Mouse (Mus musculus) MEL (cell line): Measurements from ENCODE around the gene Tanc1. TPM values are rescaled to one million over a fixed set of nuclear protein-coding genes. Genes with fewer than 3 reads are reported as not detected.

Experiments
- DNase-seq: peaks from one replicate; pipeline ENCODE4 v3.0.0; 2011; ENCODE audit warnings: low read depth, low spot score
- H3K27ac ChIP-seq: 2 replicates; pipeline ENCODE4 v1.5.1; 2012; ENCODE audit warnings: low read depth, mild to moderate bottlenecking, control low read depth, low read length, moderate library complexity; ENCODE audit not compliant: control insufficient read depth
- H3K27me3 ChIP-seq, 2 experiments: fragments of 150-350 bp in 1 of 2; sonication (generic) in 1 of 2; 2 replicates each; pipeline ENCODE4 v1.6.1; 2012; ENCODE audit warnings: low read length in 2 of 2, mild to moderate bottlenecking in 2 of 2, improper control_type of control experiment in 1 of 2, moderate library complexity in 1 of 2; ENCODE audit not compliant: insufficient read depth in 2 of 2, control insufficient read depth in 1 of 2
- H3K36me3 ChIP-seq, 2 experiments: 2 replicates each; pipeline ENCODE4 v1.6.1; 2012 to 2014; ENCODE audit warnings: low read length in 2 of 2, improper control_type of control experiment in 1 of 2, inconsistent platforms in 1 of 2, mild to moderate bottlenecking in 1 of 2; ENCODE audit not compliant: insufficient read depth in 2 of 2, control insufficient read depth in 1 of 2
- H3K4me1 ChIP-seq, 2 experiments: fragments of 150-350 bp in 1 of 2; sonication (generic) in 1 of 2; 2 replicates each; pipeline ENCODE4 v1.6.1; 2012; ENCODE audit warnings: low read length in 2 of 2, improper control_type of control experiment in 1 of 2, mild to moderate bottlenecking in 1 of 2; ENCODE audit not compliant: insufficient read depth in 2 of 2, control insufficient read depth in 1 of 2
- H3K4me3 ChIP-seq, 2 experiments: fragments of 150-350 bp in 1 of 2; sonication (generic) in 1 of 2; 2 replicates each; pipeline ENCODE4 v1.5.1; 2012; ENCODE audit warnings: low read depth in 2 of 2, low read length in 2 of 2, mild to moderate bottlenecking in 2 of 2, moderate library complexity in 2 of 2, control low read depth in 1 of 2, improper control_type of control experiment in 1 of 2; ENCODE audit not compliant: control insufficient read depth in 1 of 2, insufficient read depth in 1 of 2
- H3K79me2 ChIP-seq: 2 replicates; pipeline ENCODE4 v1.6.1; 2012; ENCODE audit warnings: mild to moderate bottlenecking, low read length, moderate library complexity; ENCODE audit not compliant: control insufficient read depth, poor library complexity, insufficient read depth
- H3K9ac ChIP-seq: 2 replicates; pipeline ENCODE4 v1.6.1; 2012; ENCODE audit warnings: low read depth, mild to moderate bottlenecking, control low read depth, low read length, moderate library complexity; ENCODE audit not compliant: control insufficient read depth, poor library complexity, severe bottlenecking
- H3K9me3 ChIP-seq: fragments of 150-350 bp; sonication (generic); replicated peaks from 2 replicates; pipeline ENCODE4 v1.6.1; 2012; ENCODE audit warnings: mild to moderate bottlenecking, low read length, improper control_type of control experiment, moderate library complexity; ENCODE audit not compliant: insufficient read depth
- CHD2 ChIP-seq: IDR thresholded peaks from 2 replicates; pipeline ENCODE4 v1.6.1; 2011; ENCODE audit warnings: low read length, improper control_type of control experiment
- ELF1 ChIP-seq: IDR thresholded peaks from 2 replicates; pipeline ENCODE4 v1.6.1; 2014; ENCODE audit warnings: low read depth, mild to moderate bottlenecking, inconsistent platforms, low read length, improper control_type of control experiment, moderate library complexity
- EP300 ChIP-seq, 2 experiments: IDR thresholded peaks; 2 replicates each; pipeline ENCODE4 v1.6.1; 2011; ENCODE audit warnings: improper control_type of control experiment in 2 of 2, low read length in 2 of 2, low read depth in 1 of 2, mild to moderate bottlenecking in 1 of 2
- ETS1 ChIP-seq: IDR thresholded peaks from 2 replicates; pipeline ENCODE4 v1.6.1; 2012; ENCODE audit warnings: low read depth, mild to moderate bottlenecking, inconsistent platforms, low read length, improper control_type of control experiment, moderate library complexity
- GABPA ChIP-seq: IDR thresholded peaks from 2 replicates; pipeline ENCODE4 v1.6.1; 2012; ENCODE audit warnings: low read depth, mild to moderate bottlenecking, inconsistent platforms, low read length, improper control_type of control experiment, moderate library complexity
- HCFC1 ChIP-seq: IDR thresholded peaks from 2 replicates; pipeline ENCODE4 v1.6.1; 2012; ENCODE audit warnings: low read depth, mild to moderate bottlenecking, inconsistent platforms, low read length, improper control_type of control experiment, moderate library complexity
- MAX ChIP-seq: IDR thresholded peaks from 2 replicates; pipeline ENCODE4 v1.6.1; 2011; ENCODE audit warnings: low read length, improper control_type of control experiment
- MEF2A ChIP-seq: IDR thresholded peaks from 2 replicates; pipeline ENCODE4 v1.6.1; 2014; ENCODE audit warnings: low read depth, mild to moderate bottlenecking, inconsistent platforms, low read length, improper control_type of control experiment; ENCODE audit not compliant: poor library complexity, insufficient replicate concordance, severe bottlenecking; ENCODE audit errors: extremely low read depth
- MYB ChIP-seq: IDR thresholded peaks from 2 replicates; pipeline ENCODE4 v1.6.1; 2011; ENCODE audit warnings: mild to moderate bottlenecking, low read depth, low read length, improper control_type of control experiment
- MYC ChIP-seq: IDR thresholded peaks from 2 replicates; pipeline ENCODE4 v1.6.1; 2011; ENCODE audit warnings: low read depth, mild to moderate bottlenecking, low read length, improper control_type of control experiment, moderate library complexity
- NELFE ChIP-seq: IDR thresholded peaks from 2 replicates; pipeline ENCODE4 v1.6.1; 2011; ENCODE audit warnings: low read depth, low read length, improper control_type of control experiment
- NRF1 ChIP-seq: IDR thresholded peaks from 2 replicates; pipeline ENCODE4 v1.6.1; 2014; ENCODE audit warnings: low read depth, mild to moderate bottlenecking, inconsistent platforms, low read length, improper control_type of control experiment, moderate library complexity; ENCODE audit not compliant: poor library complexity, insufficient read depth, severe bottlenecking
- POLR2A ChIP-seq, 2 experiments: IDR thresholded peaks; 2 replicates each; pipeline ENCODE4 v1.6.1; 2011 to 2012; ENCODE audit warnings: low read length in 2 of 2, mild to moderate bottlenecking in 2 of 2, control low read depth in 1 of 2, improper control_type of control experiment in 1 of 2, low read depth in 1 of 2, moderate library complexity in 1 of 2; ENCODE audit not compliant: control insufficient read depth in 1 of 2, insufficient read depth in 1 of 2, poor library complexity in 1 of 2
- POLR2AphosphoS5 ChIP-seq: IDR thresholded peaks from 2 replicates; pipeline ENCODE4 v1.6.1; 2012; ENCODE audit warnings: low read depth, borderline replicate concordance, mild to moderate bottlenecking, inconsistent platforms, low read length, moderate library complexity, mixed read lengths
- RAD21 ChIP-seq: IDR thresholded peaks from 2 replicates; pipeline ENCODE4 v1.6.1; 2011; ENCODE audit warnings: mild to moderate bottlenecking, low read depth, low read length, improper control_type of control experiment
- RCOR1 ChIP-seq: IDR thresholded peaks from 2 replicates; pipeline ENCODE4 v1.6.1; 2012; ENCODE audit warnings: low read depth, mild to moderate bottlenecking, inconsistent platforms, low read length, improper control_type of control experiment
- TAL1 ChIP-seq: IDR thresholded peaks from 2 replicates; pipeline ENCODE4 v1.6.1; 2012; ENCODE audit warnings: mild to moderate bottlenecking, inconsistent platforms, low read length, moderate library complexity, mixed read lengths
- TBP ChIP-seq: IDR thresholded peaks from 2 replicates; pipeline ENCODE4 v1.8.0; 2011; ENCODE audit warnings: low read depth, low read length, improper control_type of control experiment
- TCF12 ChIP-seq: IDR thresholded peaks from 2 replicates; pipeline ENCODE4 v1.6.1; 2014; ENCODE audit warnings: low read depth, mild to moderate bottlenecking, inconsistent platforms, low read length, improper control_type of control experiment, moderate library complexity
- UBTF ChIP-seq: IDR thresholded peaks from 2 replicates; pipeline ENCODE4 v1.6.1; 2012; ENCODE audit warnings: low read depth, mild to moderate bottlenecking, inconsistent platforms, low read length, improper control_type of control experiment, moderate library complexity, borderline replicate concordance; ENCODE audit not compliant: insufficient read depth
- USF1 ChIP-seq: IDR thresholded peaks from 2 replicates; pipeline ENCODE4 v1.6.1; 2014; ENCODE audit warnings: low read depth, mild to moderate bottlenecking, inconsistent platforms, low read length, improper control_type of control experiment, moderate library complexity
- USF2 ChIP-seq, 2 experiments: IDR thresholded peaks; 2 replicates each; pipeline ENCODE4 v1.6.1; 2011 to 2012; ENCODE audit warnings: improper control_type of control experiment in 2 of 2, low read length in 2 of 2, borderline replicate concordance in 1 of 2, inconsistent platforms in 1 of 2, low read depth in 1 of 2, mild to moderate bottlenecking in 1 of 2; ENCODE audit not compliant: insufficient read depth in 1 of 2
- ZKSCAN1 ChIP-seq: IDR thresholded peaks from 2 replicates; pipeline ENCODE4 v1.6.1; 2012; ENCODE audit warnings: low read depth, mild to moderate bottlenecking, inconsistent platforms, low read length, improper control_type of control experiment, moderate library complexity
- ZMIZ1 ChIP-seq: IDR thresholded peaks from 2 replicates; pipeline ENCODE4 v1.6.1; 2012; ENCODE audit warnings: low read depth, mild to moderate bottlenecking, inconsistent platforms, low read length, improper control_type of control experiment, moderate library complexity
- ZNF384 ChIP-seq: IDR thresholded peaks from 2 replicates; pipeline ENCODE4 v1.6.1; 2012; ENCODE audit warnings: low read depth, mild to moderate bottlenecking, inconsistent platforms, low read length, improper control_type of control experiment
- polyA plus RNA-seq, 2 experiments: library from polyadenylated mRNA; stranded (reverse) in 1 of 2; unstranded in 1 of 2; fragments of >175 nt in 1 of 2; fragments of >200 nt in 1 of 2; gene quantifications; 2 replicates each; pipeline versions ENCODE4 v1.2.1 to v1.2.4; 2012; ENCODE audit warnings: low replicate concordance in 2 of 2, low read depth in 1 of 2; ENCODE audit not compliant: insufficient read length in 2 of 2, insufficient read depth in 1 of 2, missing spikeins in 1 of 2
- total RNA-seq: library from RNA; depleted of rRNA; stranded (reverse); fragments of 300-350 nt; gene quantifications from 2 replicates; pipeline ENCODE4 v1.2.3, GENCODE M21; 2012

The Tanc1 gene
- total and polyA plus RNA-seq, 3 experiments: 0.54 to 0.78 TPM; not detected in 1

DNA sequence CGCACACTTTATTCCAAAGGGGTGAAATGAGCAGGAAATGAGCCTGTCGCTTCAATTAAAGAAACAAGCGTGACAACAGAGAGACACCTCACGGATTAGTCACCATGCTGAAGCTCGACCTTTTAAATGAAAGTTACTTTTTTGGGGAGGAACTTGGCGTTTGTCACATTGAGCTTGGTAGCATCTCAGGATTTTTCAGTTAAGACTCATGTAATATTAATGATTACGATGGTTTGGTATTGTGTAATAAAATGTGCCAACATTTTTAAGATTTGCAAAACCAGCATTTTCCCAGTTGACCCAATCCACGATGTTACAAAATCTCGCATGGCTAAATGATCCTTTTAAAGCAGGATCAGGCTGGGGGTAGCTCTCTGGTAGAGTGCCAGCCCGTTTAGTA lies 153.8 kb downstream of the Tanc1 start:
- TF ChIP-seq HCFC1: no peak
- no peak for TF ChIP-seq USF1
- TF ChIP-seq ELF1: no peak
- TF ChIP-seq MAX: no peak
- no peak for TF ChIP-seq CHD2
- TF ChIP-seq EP300 (IDR thresholded peaks at IDR 0.05; ENCODE audit: low read depth in 1 of 2, low read length in 2 of 2): no peak
- TF ChIP-seq TAL1: no peak
- no peak for TF ChIP-seq NELFE
- no peak for TF ChIP-seq NRF1
- no peak for TF ChIP-seq MEF2A
- TF ChIP-seq ZNF384: no peak
- no peak for TF ChIP-seq UBTF
- TF ChIP-seq GABPA: no peak
- no peak for TF ChIP-seq ETS1
- no peak overlapping the region for H3K9ac ChIP-seq
- no peaks in the 10 kb centered on the region for H3K36me3 ChIP-seq
- no peak for DNase-seq
- no peaks in the 10 kb centered on the region for H3K79me2 ChIP-seq
- no peak overlapping the region for H3K27ac ChIP-seq
- H3K4me1 ChIP-seq: no peaks in the 10 kb centered on the region
- no peaks in the 10 kb centered on the region; a peak in 1 of 4 replicates for H3K27me3 ChIP-seq
- no peak overlapping the region for H3K4me3 ChIP-seq
- no peaks in the 10 kb centered on the region for H3K9me3 ChIP-seq

DNA sequence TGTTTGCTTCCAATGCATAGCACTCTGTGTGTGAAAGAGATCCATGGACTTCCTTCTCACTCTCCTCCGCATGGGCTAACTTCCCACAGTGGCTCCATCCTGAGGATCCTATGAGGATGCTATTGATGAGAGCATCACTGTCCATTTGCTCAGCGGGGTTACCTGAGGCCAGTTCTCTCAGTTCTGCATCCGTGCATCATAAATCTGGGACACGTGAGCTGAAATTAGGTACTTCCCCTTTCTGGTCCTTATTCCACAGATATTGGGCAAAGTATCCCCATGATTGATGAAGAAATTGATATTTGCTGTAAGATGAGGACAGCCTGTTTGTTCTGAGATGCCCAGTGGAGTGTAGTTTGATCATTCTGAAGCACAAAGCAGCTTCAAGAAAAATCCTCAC lies 156.1 kb downstream of the Tanc1 start:
- no peak for DNase-seq
- Histone ChIP-seq H3K4me3 (no peak overlapping the region), H3K36me3 (no peaks in the 10 kb centered on the region), H3K27me3 (no peaks in the 10 kb centered on the region; a peak in 1 of 4 replicates), H3K4me1 (no peaks in the 10 kb centered on the region), H3K79me2 (no peaks in the 10 kb centered on the region), H3K9me3 (no peaks in the 10 kb centered on the region), H3K27ac (no peak overlapping the region), H3K9ac (no peak overlapping the region)
- TF ChIP-seq RCOR1 (no peak), MYC (no peak), TAL1 (no peak), GABPA (no peak), TCF12 (no peak), RAD21 (no peak), ZMIZ1 (no peak), MYB (no peak), POLR2AphosphoS5 (no peak), POLR2A (IDR thresholded peaks at IDR 0.05; ENCODE audit: control insufficient read depth in 1 of 2, insufficient read depth in 1 of 2, low read depth in 1 of 2, low read length in 2 of 2, poor library complexity in 1 of 2) (no peak), UBTF (no peak), USF2 (IDR thresholded peaks at IDR 0.05; ENCODE audit: borderline replicate concordance in 1 of 2, insufficient read depth in 1 of 2, low read depth in 1 of 2, low read length in 2 of 2) (no peak), ZKSCAN1 (no peak), TBP (no peak), ZNF384 (no peak), ETS1 (no peak), NELFE (no peak)
